Mouse (Mus musculus) spleen, postnatal 14 days (tissue): Measurements from ENCODE around the gene Tbl3.
"Not testable (repeated sequence)": the region's sequence is repeated elsewhere in the genome, so short reads cannot be mapped to it uniquely, and the experiment has no call there.

Experiments used
- DNase-seq, 2 experiments: peaks; one replicate each; pipeline ENCODE4 v3.0.0; 2021 to 2022; ENCODE audit warnings: low spot score in 2 of 2

The Tbl3 gene

DNA sequence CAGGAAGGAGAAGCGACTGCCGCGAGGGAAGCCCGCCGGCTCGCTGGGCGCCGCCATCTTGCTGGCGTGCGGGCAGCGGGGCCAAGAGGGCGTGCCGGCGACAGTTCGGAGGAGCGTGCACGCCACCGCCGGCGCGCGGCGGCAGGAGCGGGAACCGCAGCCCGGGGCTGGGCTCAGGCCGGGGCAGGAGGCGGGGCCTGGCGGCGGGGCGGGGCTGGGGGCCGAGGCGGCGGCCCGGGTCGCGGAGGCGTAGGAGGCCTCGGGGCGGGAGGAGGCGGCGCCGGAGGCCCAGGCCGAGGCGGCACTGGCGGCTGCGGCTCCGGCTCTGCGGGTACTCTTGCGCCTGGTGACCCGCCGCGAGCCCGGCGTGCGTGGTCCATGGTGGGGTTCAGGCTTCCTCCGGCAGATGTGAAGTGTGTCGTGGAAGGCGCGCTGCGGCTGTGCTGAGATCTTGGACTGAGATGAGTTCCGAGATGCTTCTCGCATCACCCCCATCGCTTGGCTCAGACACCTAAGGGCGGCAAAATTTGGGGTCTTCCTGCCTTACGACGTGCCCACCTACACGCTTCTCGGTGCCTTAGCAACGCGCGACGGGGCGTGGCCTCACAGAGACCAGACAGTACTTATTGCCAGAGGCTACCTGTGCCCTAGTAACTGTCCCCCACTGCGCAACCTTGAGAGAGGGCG lies 11.3 kb downstream of the Tbl3 start, which contains the start of the genes Gfer and Noxo1:
Gene Gfer (minus strand): TSS at position 146 of the 687 bp plus-strand sequence.
Gene Noxo1 (plus strand): TSS at position 224 of the 687 bp plus-strand sequence.
- peak; percentile 77 to 84 for DNase-seq

DNA sequence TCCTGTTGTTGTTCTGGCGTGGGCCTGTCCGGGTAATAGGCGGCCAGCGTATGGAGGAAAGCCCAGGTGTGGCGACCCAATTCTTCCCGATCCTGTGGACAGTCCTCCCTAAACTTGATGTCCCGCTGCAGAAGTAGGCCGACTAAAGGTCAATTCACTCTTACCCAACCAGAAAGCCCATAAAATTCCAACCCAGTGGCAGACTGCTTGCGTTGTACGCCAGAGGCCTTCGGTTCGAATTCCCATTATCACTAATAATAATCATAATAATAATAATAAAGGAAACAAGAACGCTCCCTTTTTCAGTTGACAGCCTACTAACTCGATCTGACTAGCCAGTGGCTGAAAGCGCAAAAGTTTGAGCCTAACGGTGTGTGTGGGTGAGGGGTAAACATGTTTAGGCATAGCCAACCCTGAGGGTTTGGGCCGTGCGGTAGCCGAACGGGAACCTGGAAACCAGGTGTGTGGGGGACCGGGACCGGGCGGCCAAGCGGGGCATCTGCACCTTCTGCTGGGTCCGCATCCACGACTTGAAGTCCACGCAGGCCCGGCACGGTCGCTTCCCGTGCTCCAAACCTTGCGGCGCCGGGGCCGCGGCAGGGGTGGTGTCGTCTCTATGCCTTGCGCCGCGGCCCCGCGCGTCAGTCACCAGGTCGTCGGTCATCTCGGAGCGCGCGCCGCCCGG lies 12.0 kb downstream of the Tbl3 start:
- DNase-seq = no peak

DNA sequence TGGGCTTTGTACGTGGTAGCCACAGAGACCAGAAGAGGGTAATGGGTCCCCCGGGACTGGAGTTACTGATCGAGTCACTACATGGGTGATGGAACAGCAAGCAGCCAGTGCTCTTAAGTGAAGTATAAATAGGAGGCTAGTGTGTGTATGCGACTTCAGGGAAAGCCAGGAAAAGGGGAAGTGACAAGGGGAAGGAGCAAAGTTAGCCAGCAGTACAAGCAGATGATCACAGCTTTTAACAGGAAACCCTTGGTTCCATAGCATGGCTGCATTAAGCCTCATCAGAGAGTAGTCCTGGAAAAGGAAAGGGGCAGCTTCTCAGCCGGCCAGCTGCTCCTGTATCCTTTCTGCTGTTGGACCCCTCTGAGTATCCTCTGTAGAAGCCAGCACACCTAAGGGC lies 15.1 kb downstream of the Tbl3 start:
- DNase-seq = no peak

DNA sequence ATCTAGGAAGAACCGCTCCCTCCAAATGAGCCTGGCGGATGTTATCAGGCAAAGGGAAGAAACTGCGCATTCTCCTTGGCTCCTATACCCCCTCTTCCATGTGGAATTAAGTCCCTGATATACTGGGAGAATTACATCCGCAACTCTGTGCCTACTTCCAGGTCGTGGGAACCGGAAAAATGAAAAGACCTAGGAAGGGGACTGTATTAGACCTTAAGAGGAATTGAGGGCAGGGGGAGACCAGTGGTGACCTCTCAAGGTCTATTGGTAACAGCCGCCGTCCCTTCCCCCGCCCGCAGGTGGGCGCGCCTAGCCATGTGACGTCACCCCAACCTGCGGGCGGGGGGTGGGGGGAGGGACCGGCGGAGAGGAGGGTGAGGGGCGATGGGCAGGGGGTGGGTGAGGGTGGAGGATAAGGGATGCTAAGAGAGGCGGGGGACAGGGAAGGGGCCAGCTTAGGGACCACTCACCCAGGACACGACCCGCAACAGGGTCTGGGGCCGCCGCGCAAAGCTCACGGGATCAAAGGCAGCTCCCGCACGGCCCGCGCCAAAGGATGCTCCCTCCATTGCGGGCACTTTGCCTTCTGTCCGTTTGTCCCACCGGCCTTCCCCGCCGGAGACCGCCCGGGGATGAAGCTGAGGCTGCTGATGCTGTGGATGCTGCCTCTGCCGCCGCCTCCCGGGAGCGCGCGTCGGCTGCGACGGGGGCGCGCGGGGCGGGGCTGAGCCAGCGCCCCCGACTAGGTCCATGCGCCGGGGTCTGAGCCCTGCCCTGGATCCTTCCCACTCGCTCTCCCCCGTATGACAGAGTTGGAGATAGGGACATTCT lies 18.0 kb downstream of the Tbl3 start, which contains the start of gene Syngr3:
Gene Syngr3 (minus strand): TSS at position 705 of the 831 bp plus-strand sequence.
- no peak for DNase-seq

DNA sequence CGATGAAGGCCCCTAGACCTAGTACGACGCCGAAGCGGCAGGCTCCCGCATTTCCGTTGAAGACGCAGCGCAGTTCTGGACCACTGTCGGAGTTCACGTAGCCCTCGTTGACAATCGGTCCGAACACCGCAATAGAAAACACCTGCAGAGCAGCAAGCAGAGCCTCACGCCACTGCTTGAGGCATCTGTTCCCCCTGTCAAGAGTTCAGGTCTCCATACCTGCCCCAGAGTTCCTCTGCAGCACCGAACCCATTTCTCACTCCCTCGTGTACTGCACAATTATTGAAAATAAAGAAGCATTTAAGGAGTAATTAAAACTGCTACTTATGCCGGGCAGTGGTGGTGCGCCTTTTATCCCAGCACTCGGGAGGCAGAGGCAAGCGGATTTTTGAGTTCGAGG lies 19.9 kb downstream of the Tbl3 start:
- no peak for DNase-seq

DNA sequence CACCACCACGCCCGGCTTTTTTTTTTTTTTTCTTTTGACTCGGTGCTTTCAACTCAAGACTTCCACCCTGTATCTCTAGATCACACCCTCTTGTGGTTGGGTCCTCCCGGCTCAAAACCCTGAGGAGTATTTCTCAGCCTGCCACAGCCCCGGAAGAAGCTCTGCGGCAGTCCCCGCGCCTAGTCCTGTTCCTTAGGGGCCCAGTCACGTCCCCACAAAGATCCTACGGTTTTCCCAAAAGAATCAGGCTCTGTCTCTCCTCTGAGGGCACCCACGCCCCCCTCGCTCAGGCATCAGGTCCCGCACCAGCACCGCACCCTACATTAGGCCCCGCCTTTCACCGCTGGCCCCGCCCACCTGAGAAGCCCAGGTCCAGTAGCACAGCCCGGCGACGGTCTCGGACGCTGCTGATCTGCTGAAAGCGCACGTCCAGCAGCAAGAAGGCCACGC lies 20.3 kb downstream of the Tbl3 start:
- peak; percentile 34 to 41 for DNase-seq

DNA sequence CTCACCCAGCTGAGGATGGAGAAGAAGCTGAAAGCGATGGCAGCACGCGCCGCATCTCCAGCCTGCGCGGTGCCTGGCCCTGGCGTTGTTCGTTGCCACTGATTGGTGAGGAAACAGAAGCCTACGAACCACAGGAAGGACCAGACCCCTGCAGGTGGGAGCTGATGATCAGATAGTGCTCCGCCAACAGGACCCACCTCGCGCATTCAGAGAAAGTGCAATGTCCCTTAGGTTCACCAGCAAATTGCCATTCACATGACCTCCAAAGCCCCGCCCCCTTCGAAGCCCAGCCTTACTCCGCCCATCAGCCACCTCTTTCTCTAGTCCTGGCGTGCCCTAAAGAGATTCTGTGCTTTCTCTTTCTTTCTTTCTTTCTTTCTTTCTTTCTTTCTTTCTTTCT lies 20.9 kb downstream of the Tbl3 start:
- peak in 1 of 2 experiments; percentile 55 for DNase-seq

DNA sequence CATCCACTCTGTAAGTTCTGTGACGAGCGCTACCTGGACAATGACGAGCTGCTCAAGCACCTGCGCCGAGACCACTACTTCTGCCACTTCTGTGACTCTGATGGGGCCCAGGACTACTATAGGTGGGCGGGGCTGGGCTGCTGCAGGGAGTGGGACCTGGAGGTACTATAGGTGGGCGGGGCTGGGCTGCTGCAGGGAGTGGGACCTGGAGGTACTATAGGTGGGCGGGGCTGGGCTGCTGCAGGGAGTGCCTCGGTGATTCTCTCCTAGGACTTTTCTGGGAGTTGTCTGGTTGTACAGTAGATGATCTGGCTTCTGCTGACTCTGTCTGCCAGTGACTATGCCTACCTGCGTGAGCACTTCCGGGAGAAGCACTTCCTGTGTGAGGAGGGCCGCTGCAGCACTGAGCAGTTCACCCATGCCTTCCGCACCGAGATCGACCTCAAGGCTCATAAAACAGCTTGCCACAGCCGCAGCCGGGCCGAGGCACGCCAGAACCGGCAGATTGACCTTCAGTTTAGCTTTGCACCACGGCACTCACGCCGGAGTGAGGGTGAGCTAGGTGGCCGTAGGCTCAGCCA lies 29.9 kb downstream of the Tbl3 start:
- DNase-seq = no peak

DNA sequence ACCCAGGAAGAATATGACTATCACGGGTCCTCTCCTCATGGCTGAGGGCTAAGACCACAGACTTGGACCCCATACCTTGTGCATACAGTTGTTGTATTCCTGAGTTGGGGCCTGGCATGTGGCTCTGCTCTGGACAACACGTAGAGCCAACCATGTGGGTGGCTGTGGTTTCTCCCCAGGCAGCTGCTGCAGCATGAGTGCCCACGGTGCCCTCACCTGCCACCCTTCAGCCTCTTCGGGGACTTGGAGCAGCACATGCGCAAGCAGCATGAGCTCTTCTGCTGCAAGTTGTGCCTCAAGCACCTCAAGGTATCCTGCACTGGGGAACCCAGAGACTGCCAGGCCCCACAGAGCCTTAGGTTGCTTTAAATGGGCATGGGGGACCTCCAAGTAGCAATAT lies 30.6 kb downstream of the Tbl3 start:
- no peak for DNase-seq

DNA sequence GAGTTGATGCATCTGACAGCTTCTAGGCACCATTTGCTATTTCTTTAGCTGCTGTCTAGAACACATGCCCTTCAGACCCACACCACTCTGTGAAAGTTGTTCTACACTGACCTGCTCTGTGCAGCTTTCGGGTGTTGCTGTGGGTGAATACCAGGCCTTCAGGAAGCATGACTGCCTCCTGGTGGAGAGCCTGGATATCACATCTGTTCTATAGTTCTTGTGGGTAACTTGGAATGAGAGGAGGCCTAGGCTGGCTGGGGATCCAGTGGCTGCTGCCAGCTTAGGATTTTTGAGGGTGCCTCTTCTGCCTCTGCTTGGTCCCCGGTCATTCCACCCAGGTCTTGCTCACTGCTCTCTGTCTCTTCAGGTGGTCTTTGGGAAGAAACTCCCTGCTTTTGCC lies 31.3 kb downstream of the Tbl3 start:
- DNase-seq = peak; percentile 45 to 75

DNA sequence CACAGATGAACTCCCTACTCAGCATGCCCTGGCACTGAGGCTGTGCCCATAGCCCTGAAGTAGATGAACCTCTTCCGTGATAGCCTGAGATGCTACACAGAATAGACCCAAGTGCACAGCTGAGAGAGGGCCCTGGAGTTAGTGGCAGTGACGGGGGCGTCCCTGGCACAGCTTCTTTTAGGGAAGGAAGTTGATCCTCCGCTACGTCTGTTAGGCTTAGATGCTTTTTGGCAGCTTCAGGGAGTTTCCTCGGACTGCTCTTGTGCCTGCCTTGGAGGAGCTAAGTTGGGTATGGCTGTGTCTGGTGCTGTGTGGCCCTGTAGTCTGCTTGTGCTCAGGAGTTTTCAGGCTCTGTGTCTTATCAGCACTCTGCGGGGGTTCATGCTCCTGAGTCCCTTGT lies 33.2 kb downstream of the Tbl3 start:
- DNase-seq = no peak

DNA sequence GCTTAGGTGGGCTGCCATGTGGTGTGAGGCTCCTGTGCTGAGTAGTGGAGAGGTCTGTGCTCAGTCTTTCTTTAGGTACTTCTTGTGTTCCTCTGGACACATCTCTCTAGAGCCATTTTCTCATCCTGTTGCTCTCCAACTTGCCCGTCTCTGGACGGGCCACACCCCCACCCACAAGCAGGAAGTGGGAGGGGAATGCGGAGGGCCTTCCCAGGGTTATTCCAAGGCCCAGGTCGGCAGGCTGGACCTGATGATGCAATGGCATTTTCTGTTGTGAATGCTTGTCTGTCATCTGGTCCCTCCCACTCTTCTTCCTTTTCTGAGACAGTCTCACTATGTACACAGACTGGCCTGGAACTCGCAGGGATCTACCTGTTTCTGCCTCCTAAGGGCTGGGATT lies 35.3 kb downstream of the Tbl3 start:
- DNase-seq = no peak

DNA sequence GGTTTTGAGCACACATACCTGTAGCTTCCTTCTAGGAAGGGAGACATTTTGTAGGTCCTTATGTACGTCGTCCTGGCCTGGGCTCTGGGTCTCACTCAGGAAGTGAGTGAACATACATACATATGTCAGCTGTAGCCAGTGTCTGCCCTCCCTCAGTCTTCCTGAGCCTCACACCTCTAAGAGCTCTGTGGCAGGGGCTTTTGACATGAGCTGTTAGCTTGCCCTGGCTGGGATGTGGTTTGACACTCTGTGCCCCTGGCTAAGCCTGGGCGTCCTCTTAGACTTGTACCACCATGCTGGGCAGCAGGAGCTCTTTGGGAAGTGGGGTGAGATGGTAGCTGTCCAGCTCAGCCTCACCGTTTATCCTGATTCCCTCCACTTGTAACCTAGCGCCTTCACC lies 36.1 kb downstream of the Tbl3 start:
- no peak for DNase-seq

DNA sequence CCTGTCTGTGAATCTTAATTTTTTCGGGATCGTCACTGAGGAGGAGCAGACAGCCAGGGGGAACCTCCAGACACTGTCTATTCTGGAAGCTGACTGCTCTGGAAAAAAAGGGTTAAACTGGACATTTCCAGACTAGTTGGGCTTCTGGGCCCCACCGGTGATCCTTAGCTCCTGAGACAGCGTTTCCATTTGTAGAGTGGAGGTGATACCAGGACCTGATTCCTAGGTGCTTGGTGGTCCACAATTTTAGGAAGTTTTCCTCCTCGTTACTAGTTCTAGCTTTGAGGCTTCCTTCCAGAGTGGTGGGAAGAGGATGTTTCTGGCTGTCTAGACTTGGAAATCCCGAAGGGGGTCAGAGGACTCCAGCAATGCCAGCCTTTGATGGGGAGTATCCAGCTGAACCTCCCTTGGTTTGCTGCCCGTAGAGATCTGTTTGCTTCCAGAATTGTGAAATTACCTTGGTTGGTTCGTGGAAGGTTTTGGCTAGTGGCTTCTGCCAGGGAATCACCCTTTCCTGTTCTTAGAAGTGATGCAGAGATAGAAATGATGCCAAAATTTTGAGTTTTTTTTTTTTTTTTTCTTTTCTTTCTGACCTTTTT lies 37.1 kb downstream of the Tbl3 start:
- DNase-seq = no peak

DNA sequence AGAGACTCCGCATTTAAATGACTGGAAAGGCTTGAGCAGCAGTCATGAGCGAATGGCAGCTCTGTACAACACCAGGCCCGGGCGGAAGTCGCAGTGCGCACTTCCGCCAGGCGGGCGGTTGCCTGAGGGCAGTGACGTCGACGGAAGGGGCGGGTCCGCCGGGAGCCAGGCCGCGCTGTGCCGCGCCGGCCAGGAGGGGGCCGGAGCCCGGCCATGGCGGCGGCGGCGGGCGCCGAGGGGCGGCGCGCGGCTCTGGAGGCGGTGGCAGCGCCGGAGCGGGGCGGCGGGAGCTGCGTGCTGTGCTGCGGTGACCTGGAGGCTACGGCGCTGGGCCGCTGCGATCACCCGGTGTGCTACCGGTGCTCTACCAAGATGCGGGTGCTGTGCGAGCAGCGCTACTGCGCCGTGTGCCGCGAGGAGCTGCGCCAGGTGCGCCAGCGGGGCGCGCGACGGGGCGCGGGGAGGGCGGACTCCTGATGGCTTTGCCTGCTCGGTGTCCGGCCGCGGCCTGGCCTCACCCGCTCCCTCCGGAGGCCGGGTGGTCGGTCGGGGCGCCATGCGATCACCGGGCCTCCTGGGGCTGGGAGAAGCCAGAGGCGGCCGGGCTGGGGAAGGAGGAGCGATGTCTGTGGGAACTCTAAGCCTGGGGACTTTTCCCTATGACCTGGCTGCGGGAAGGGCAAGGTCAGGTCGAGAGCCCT lies 37.8 kb downstream of the Tbl3 start, which contains the start of gene Zfp598:
Gene Zfp598 (plus strand): TSS at position 143 of the 701 bp plus-strand sequence.
- peak; percentile 90 to 97 for DNase-seq

DNA sequence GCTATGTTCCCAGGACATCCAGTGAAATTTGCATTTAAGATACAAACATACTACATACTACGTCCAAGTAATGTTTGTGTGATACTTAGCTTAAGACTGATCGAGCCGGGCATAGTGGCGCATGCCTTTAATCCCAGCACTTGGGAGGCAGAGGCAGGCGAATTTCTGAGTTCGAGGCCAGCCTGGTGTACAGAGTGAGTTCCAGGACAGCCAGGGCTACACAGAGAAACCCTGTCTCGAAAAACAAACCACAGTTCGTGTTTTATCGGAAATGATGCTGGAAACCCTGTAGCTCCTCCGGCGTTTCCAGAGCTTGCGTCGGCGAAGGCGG lies 38.3 kb downstream of the Tbl3 start:
- DNase-seq = not testable (repeated sequence)

DNA sequence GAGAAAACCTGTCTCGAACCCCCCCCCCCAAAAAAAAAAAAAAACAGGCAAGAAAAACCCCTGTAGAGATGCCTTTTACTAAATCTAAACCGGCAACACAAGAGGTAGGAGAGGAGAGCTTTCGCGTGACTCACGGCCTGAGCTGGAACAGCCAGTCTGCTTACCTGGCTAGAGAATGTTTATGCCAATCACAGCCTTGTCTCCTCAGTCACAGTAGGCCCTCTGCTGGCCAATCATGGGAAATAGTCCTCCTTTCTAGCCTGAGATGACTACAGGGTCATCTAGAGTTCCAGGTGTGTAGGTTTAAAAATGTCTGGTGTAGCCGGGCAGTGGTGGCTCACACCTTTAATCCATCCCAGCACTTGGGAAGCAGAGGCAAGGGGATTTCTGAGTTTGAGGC lies 40.0 kb downstream of the Tbl3 start:
- peak in 1 of 2 experiments; percentile 46 for DNase-seq

DNA sequence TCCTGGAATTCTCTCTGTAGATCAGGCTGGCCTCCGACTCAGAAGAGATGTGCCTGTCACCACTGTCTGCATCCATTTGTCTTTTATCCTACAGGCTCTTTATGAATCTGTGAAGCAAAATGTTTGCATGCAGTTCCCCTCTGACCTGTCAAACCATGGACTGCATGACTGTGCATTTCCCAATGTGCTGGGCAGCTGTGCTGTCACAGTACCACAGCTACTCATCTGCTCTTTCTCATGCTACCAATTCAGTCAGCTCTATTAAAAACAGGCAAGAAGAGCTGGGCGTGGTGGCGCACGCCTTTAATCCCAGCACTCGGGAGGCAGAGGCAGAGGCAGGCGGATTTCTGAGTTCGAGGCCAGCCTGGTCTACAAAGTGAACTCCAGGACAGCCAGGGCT lies 40.4 kb downstream of the Tbl3 start:
- not testable (repeated sequence) for DNase-seq

DNA sequence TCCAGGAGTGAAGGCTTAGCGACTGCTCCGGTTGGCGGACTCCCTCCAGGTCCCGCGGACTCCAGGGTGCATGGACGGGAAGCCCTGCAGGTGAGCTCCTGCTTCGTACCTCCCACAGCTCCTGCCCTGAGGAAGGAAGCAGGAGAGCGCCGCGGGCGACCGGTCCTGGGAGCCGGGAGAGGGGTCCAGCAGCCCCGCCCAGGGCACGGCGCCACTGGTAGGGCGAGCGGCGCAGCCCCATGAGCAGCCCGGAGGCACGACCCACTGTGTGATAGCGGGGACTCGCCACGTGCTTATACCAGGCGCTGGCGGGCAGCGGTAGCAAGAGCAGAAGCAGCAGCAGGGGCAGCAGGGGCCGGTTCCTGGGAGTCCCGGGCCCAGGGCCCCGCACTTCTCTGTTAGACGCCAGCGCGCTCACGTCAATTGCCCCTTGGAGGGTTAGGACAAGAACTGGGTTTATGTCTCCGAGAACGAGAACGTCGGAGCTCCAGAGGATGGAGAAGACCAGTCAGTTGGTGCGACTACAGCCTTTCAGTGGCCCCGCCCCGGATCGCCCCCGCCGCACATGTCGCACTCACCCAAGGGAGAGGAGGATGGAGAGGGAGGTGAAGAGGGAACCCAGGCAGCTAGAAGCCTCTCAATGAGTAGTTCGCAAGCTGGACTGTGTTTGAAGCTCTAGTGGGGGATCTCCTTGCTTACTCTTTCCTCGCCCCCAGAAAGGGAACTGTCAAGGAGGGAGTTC lies 49.3 kb downstream of the Tbl3 start, which contains the start of gene Npw:
Gene Npw (minus strand): TSS at position 441 of the 742 bp plus-strand sequence.
- DNase-seq = no peak

DNA sequence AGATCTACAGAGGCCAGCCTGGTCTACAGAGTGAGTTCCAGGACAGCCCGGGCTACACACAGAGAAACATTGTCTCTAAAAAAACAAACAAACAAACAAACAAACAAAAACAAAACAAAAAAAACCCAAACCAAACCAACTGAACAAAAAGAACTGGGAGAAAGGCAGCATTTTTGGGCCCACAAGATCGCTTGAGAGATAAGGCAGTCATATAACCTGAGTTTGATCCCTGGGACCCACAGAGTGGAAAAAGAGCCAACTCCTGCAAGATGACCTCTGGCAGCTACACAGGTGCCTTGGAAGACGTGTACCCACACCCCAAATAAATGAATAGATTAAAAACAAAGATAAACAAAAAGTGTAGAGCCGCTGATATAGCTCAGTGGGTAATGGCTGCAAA lies 52.5 kb downstream of the Tbl3 start:
- no peak for DNase-seq
